Mouse (Mus musculus): ENCODE data around the gene Gm38393.

Gm38393 gene

GRCm38 (mm10) chr7:60004606-60005330 is at the start of gene Gm38393, which contains the start of gene Snurf:
Gene Gm38393 (minus strand): TSS chr7:60005064.
Gene Snurf (minus strand): TSS chr7:60005049.
- no peak for DNase-seq (ENCODE audit: low spot score)

GRCm38 (mm10) chr7:60047481-60048201 is 42.8 kb upstream of the Gm38393 start:
- DNase-seq (ENCODE audit: low spot score) = no peak

GRCm38 (mm10) chr7:60013186-60013585 is 8.3 kb upstream of the Gm38393 start:
- no peak for DNase-seq (ENCODE audit: low spot score)

GRCm38 (mm10) chr7:60007727-60008360 is 3.0 kb upstream of the Gm38393 start:
- no peak for DNase-seq (ENCODE audit: low spot score)

GRCm38 (mm10) chr7:60006262-60006661 is 1.4 kb upstream of the Gm38393 start:
- DNase-seq (ENCODE audit: low spot score) = no peak

GRCm38 (mm10) chr7:60003921-60004605 is 801 bp downstream of the Gm38393 start:
- DNase-seq (ENCODE audit: low spot score) = no peak

- no peak for DNase-seq (ENCODE audit: low spot score)
Measured at GRCm38 (mm10) chr7:60003006-60003865, 1.6 kb downstream of the Gm38393 start.

GRCm38 (mm10) chr7:59978646-59979045 is 26.2 kb downstream of the Gm38393 start:
- DNase-seq (ENCODE audit: low spot score) = no peak

Measured in spleen, adult 12 weeks (tissue).